Mouse (Mus musculus) liver, embryonic 15.5 days (tissue): Measurements from ENCODE around the gene Pcnx. TPM values are rescaled to one million over a fixed set of nuclear protein-coding genes. Genes with fewer than 3 reads are reported as not detected.

ENCODE experiments used
- ATAC-seq: fragments of 200-750 bp; cut with Nextera tagmentation; 2 replicates; pipeline ENCODE4 v1.8.0; 2017; ENCODE audit warnings: moderate number of reproducible peaks, mild to moderate bottlenecking, moderate library complexity; ENCODE audit not compliant: insufficient read depth
- H3K27ac ChIP-seq: fragments of 300-500 bp; sonication (generic); replicated peaks from 2 replicates; pipeline ENCODE4 v1.5.1; 2015; ENCODE audit warnings: mild to moderate bottlenecking, inconsistent platforms
- H3K27me3 ChIP-seq: fragments of 300-500 bp; sonication (generic); 2 replicates; pipeline ENCODE4 v1.6.1; 2015; ENCODE audit warnings: mild to moderate bottlenecking, inconsistent platforms
- H3K36me3 ChIP-seq: fragments of 300-500 bp; sonication (generic); replicated peaks from 2 replicates; pipeline ENCODE4 v1.6.1; 2015; ENCODE audit warnings: moderate library complexity, mild to moderate bottlenecking, inconsistent platforms
- H3K4me1 ChIP-seq: fragments of 300-500 bp; sonication (generic); replicated peaks from 2 replicates; pipeline ENCODE4 v1.6.1; 2015; ENCODE audit warnings: inconsistent platforms
- H3K4me2 ChIP-seq: fragments of 300-500 bp; sonication (generic); 2 replicates; pipeline ENCODE4 v1.6.1; 2015; ENCODE audit warnings: moderate library complexity, mild to moderate bottlenecking, inconsistent platforms
- H3K4me3 ChIP-seq: fragments of 300-500 bp; sonication (generic); replicated peaks from 2 replicates; pipeline ENCODE4 v1.5.1; 2015; ENCODE audit warnings: mild to moderate bottlenecking, inconsistent platforms
- H3K9ac ChIP-seq: fragments of 300-500 bp; sonication (generic); 2 replicates; pipeline ENCODE4 v1.6.1; 2015; ENCODE audit warnings: moderate library complexity, mild to moderate bottlenecking, inconsistent platforms
- H3K9me3 ChIP-seq: fragments of 300-500 bp; sonication (generic); replicated peaks from 2 replicates; pipeline ENCODE4 v1.6.1; 2016; ENCODE audit warnings: inconsistent platforms
- WGBS: fragments of 180-500 bp; shearing (Covaris S2); methylation state at CpG from one replicate; pipeline ENCODE4 v1.1.7; 2015; ENCODE audit warnings: mixed read lengths; ENCODE audit not compliant: insufficient replicate concordance; 5-methylcytosine and 5-hydroxymethylcytosine counted together
- polyA plus RNA-seq: library from polyadenylated mRNA; unstranded; fragments of >200 nt; fragmentation: Nextera tagmentation; extraction: Ambion mirVana; gene quantifications from 2 replicates; pipeline ENCODE4 v1.2.1, GENCODE M21; 2015

The Pcnx gene
- polyA plus RNA-seq, 1 experiment from 2014 or later = 1.3 TPM

GRCm38 (mm10) chr12:81927163-81927562 lies 67.3 kb downstream of the Pcnx start:
- H3K27ac ChIP-seq = no peak overlapping the region
- no peaks in the 10 kb centered on the region for H3K27me3 ChIP-seq
- no peak overlapping the region for H3K4me3 ChIP-seq
- no peak for ATAC-seq
- H3K9me3 ChIP-seq = no peaks in the 10 kb centered on the region
- H3K9ac ChIP-seq = no peak overlapping the region
- no peaks in the 10 kb centered on the region; the same call in 1 of the 2 replicates for H3K4me1 ChIP-seq
- no peak overlapping the region for H3K4me2 ChIP-seq
- WGBS = 56% methylated on average over 5 of the region's 5 CpGs
- H3K36me3 ChIP-seq = no peaks in the 10 kb centered on the region

- H3K4me3 ChIP-seq = no peak overlapping the region
- no peak for ATAC-seq
- H3K27me3 ChIP-seq = no peaks in the 10 kb centered on the region
- H3K4me1 ChIP-seq = no peaks in the 10 kb centered on the region; the same call in 1 of the 2 replicates
- no peaks in the 10 kb centered on the region for H3K9me3 ChIP-seq
- no peaks in the 10 kb centered on the region for H3K36me3 ChIP-seq
- H3K27ac ChIP-seq = no peak overlapping the region
- WGBS = 58% methylated on average over 19 of the region's 19 CpGs
- H3K4me2 ChIP-seq = peak overlapping the region; percentile 6; the same call in 1 of the 2 replicates
- no peak overlapping the region for H3K9ac ChIP-seq
Observed at GRCm38 (mm10) chr12:81927643-81928381, 68.0 kb downstream of the Pcnx start.

- Histone ChIP-seq H3K9me3 (no peaks in the 10 kb centered on the region), H3K4me3 (no peak overlapping the region), H3K9ac (no peak overlapping the region), H3K36me3 (no peaks in the 10 kb centered on the region), H3K27ac (no peak overlapping the region), H3K4me2 (0 out of 2 replicates have a peak overlapping the region, but pooled peaks have one; percentile 6), H3K27me3 (no peaks in the 10 kb centered on the region), H3K4me1 (no peaks in the 10 kb centered on the region; the same call in 1 of the 2 replicates)
- ATAC-seq = no peak
- 77% methylated on average over 6 of the region's 6 CpGs for WGBS
Observed at GRCm38 (mm10) chr12:81928382-81928770, 68.6 kb downstream of the Pcnx start.

- Histone ChIP-seq H3K9me3 (no peaks in the 10 kb centered on the region), H3K36me3 (no peaks in the 10 kb centered on the region), H3K4me2 (no peak overlapping the region), H3K4me1 (no peaks in the 10 kb centered on the region; the same call in 1 of the 2 replicates), H3K27me3 (no peaks in the 10 kb centered on the region), H3K9ac (no peak overlapping the region), H3K27ac (no peak overlapping the region), H3K4me3 (no peak overlapping the region)
- WGBS = 77% methylated on average over 13 of the region's 13 CpGs
- no peak for ATAC-seq
Observed at GRCm38 (mm10) chr12:81932015-81932414, 72.2 kb downstream of the Pcnx start.

GRCm38 (mm10) chr12:81933430-81933829 lies 73.6 kb downstream of the Pcnx start:
- Histone ChIP-seq H3K4me1 (no peaks in the 10 kb centered on the region), H3K4me3 (no peak overlapping the region), H3K4me2 (no peak overlapping the region), H3K36me3 (no peaks in the 10 kb centered on the region), H3K9ac (no peak overlapping the region), H3K9me3 (no peaks in the 10 kb centered on the region), H3K27me3 (no peaks in the 10 kb centered on the region), H3K27ac (no peak overlapping the region)
- no peak for ATAC-seq
- 36% methylated on average over 5 of the region's 5 CpGs for WGBS

GRCm38 (mm10) chr12:81934510-81934909 lies 74.7 kb downstream of the Pcnx start:
- no peak for ATAC-seq
- H3K4me1 ChIP-seq = no peaks in the 10 kb centered on the region
- H3K27ac ChIP-seq = no peak overlapping the region
- 56% methylated on average over 5 of the region's 5 CpGs for WGBS
- H3K4me3 ChIP-seq = no peak overlapping the region
- H3K4me2 ChIP-seq = no peak overlapping the region
- no peaks in the 10 kb centered on the region for H3K27me3 ChIP-seq
- no peaks in the 10 kb centered on the region for H3K36me3 ChIP-seq
- no peaks in the 10 kb centered on the region for H3K9me3 ChIP-seq
- H3K9ac ChIP-seq = no peak overlapping the region

GRCm38 (mm10) chr12:81936066-81936465 lies 76.2 kb downstream of the Pcnx start:
- Histone ChIP-seq H3K27ac (no peak overlapping the region), H3K9ac (no peak overlapping the region), H3K9me3 (no peaks in the 10 kb centered on the region), H3K27me3 (no peaks in the 10 kb centered on the region), H3K4me1 (no peaks in the 10 kb centered on the region), H3K36me3 (no peaks in the 10 kb centered on the region), H3K4me2 (no peak overlapping the region), H3K4me3 (no peak overlapping the region)
- WGBS = 65% methylated on average over 4 of the region's 4 CpGs
- no peak for ATAC-seq

GRCm38 (mm10) chr12:81941191-81941590 lies 81.4 kb downstream of the Pcnx start:
- no peak overlapping the region for H3K4me2 ChIP-seq
- no peaks in the 10 kb centered on the region for H3K27me3 ChIP-seq
- no peaks in the 10 kb centered on the region for H3K4me1 ChIP-seq
- H3K36me3 ChIP-seq = no peaks in the 10 kb centered on the region
- no peak overlapping the region for H3K27ac ChIP-seq
- H3K9ac ChIP-seq = no peak overlapping the region
- ATAC-seq = no peak
- no peak overlapping the region for H3K4me3 ChIP-seq
- H3K9me3 ChIP-seq = no peaks in the 10 kb centered on the region
- WGBS = 69% methylated on average over 9 of the region's 9 CpGs

GRCm38 (mm10) chr12:81943331-81944062 lies 83.7 kb downstream of the Pcnx start:
- H3K9ac ChIP-seq = no peak overlapping the region
- WGBS = 67% methylated on average over 12 of the region's 12 CpGs
- no peaks in the 10 kb centered on the region for H3K36me3 ChIP-seq
- no peak overlapping the region for H3K4me3 ChIP-seq
- H3K27me3 ChIP-seq = no peaks in the 10 kb centered on the region
- no peaks in the 10 kb centered on the region for H3K4me1 ChIP-seq
- H3K27ac ChIP-seq = no peak overlapping the region
- H3K9me3 ChIP-seq = no peaks in the 10 kb centered on the region
- no peak for ATAC-seq
- H3K4me2 ChIP-seq = no peak overlapping the region

- no peaks in the 10 kb centered on the region for H3K27me3 ChIP-seq
- no peaks in the 10 kb centered on the region for H3K4me1 ChIP-seq
- no peak overlapping the region for H3K27ac ChIP-seq
- ATAC-seq = no peak
- H3K4me3 ChIP-seq = no peak overlapping the region
- no peak overlapping the region for H3K9ac ChIP-seq
- H3K4me2 ChIP-seq = no peak overlapping the region
- H3K36me3 ChIP-seq = no peaks in the 10 kb centered on the region
- no peaks in the 10 kb centered on the region for H3K9me3 ChIP-seq
- WGBS = 73% methylated on average over 6 of the region's 6 CpGs
Observed at GRCm38 (mm10) chr12:81949026-81949425, 89.2 kb downstream of the Pcnx start.

GRCm38 (mm10) chr12:81950016-81950415 lies 90.2 kb downstream of the Pcnx start:
- Histone ChIP-seq H3K4me3 (no peak overlapping the region), H3K4me2 (no peak overlapping the region), H3K36me3 (no peaks in the 10 kb centered on the region), H3K27ac (no peak overlapping the region), H3K9me3 (no peaks in the 10 kb centered on the region), H3K9ac (no peak overlapping the region), H3K27me3 (no peaks in the 10 kb centered on the region), H3K4me1 (no peaks in the 10 kb centered on the region)
- no peak for ATAC-seq
- WGBS = 59% methylated on average over 2 of the region's 2 CpGs
